Mouse (Mus musculus) spleen, postnatal 36 days (tissue): Measurements from ENCODE around the gene Rbm8a.

Experiments
- DNase-seq, 2 experiments: peaks; one replicate each; pipeline ENCODE4 v3.0.0; 2022; ENCODE audit warnings: low spot score in 2 of 2, mixed read lengths in 1 of 2

Gene Rbm8a

GRCm38 (mm10) chr3:96669727-96670468 is 40.2 kb downstream of the Rbm8a start, which contains the start of gene Ankrd35:
Gene Ankrd35, plus strand, starts transcription at chr3:96670131.
- peak; percentile 83 to 84 for DNase-seq

DNA sequence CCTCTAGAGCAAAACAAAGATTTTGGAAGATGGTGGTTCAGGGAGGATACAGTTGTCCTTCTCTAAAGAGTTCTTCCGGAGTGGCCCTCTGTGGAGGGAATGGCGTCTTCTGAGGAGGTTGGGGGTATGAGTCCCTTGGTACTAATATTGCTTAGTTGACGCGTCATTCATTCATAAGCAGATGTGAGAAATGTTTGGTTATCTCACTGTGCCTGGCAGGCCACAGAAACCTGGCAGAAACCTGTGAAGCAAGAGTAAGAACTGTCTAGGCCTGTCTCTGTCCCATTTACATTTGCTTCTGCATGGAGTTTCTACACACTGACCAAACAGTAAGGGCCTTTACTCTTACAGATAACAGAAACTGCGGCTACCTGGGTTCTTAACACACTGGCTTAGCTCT is 41.8 kb downstream of the Rbm8a start:
- DNase-seq, result no peak

DNA sequence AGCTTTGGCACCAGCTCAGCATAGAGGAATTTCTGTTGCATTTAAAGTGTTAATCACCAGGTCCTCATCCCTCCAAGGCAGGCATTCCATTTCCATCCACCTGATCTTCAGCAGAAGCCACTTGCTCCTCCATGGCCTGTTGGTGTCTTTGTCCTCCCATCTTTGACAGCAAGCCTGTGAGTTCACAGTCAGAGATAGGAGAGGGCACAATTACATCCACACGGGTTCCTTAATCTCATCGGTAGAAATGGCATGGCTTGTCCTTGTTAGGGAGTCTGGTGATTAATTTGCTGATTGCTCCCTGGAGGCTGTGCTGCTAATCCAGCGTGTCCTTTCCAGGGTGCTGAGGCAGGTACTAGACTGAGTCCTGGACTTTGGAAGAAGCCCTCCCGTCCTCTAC is 43.8 kb downstream of the Rbm8a start:
- no peak for DNase-seq

DNA sequence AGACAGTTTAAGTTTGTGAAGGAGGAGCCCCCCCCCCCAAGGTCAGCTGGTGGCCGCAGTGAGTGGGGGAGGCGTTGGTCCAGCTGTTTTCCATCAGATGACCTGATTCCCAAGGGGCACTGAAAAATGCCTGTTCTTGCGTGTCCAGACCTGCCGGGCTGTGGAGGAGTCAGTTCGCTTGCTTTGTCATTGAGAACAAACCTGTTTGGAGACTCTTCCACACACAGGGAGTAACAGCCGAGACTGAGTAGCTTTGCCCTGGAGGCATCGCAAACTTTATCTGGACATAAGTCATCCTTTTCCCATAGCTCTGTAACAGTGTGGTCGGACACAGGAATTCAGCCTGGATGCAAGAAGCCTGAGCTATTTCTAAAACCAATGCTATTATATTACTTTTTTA is 44.7 kb downstream of the Rbm8a start:
- DNase-seq, result no peak

GRCm38 (mm10) chr3:96675171-96675570 is 45.4 kb downstream of the Rbm8a start:
- DNase-seq, result no peak

DNA sequence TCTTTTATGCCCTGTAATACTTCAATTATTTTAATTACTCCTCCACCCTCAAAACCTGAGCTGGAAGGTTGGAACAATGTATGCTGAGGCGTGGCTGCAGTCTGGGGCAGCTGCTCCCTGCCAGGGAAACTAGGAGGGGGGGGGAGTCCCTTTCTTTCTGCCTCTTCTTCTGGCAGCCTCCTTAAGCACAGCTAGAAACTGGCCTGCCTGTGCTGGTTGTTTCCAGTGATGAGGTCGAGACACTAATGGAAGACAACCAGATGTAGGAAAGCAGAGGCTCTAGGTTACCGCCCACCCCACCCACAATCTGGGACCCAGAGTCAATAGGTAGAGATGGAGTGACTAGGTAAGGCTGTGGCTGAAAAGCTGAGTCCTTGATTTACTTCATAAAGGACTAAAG is 46.0 kb downstream of the Rbm8a start:
- DNase-seq, result no peak

DNA sequence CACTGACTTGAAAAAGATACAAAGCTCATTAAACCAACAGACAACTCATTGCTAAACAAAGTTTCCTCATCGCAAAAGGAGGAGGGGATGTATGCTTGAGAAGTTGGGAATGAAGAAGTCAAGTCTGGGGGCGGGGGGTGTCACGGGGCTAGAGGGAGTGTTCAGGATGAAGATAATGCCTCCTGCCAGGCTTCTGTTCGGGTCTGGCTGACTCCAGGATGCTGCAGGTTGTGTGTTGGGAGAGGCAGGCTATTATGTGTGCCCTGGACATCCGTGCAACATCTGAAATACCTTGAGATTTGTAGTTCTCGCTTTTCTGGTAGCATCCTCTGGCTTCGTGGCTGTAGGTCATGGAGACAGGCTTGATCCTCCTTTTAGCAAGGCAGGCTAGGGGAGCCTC is 48.7 kb downstream of the Rbm8a start:
- no peak for DNase-seq

GRCm38 (mm10) chr3:96679159-96679674 is 49.5 kb downstream of the Rbm8a start:
- DNase-seq, result no peak

- no peak for DNase-seq
Measured at GRCm38 (mm10) chr3:96680269-96680956, 50.7 kb downstream of the Rbm8a start.
